Mouse (Mus musculus): ENCODE results near the gene Chmp6. TPM values are rescaled to one million over a fixed set of nuclear protein-coding genes. Genes with fewer than 3 reads are reported as not detected.

Chmp6 gene
- polyA plus RNA-seq, 1 experiment from 2014 or later, result 80.8 TPM

GRCm38 (mm10) chr11:119926762-119927161 is 13.5 kb downstream of the Chmp6 start:
- ATAC-seq (replicated peaks; ENCODE audit: low FRiP score, low TSS enrichment, low read depth) (no peak), DNase-seq (ENCODE audit: low spot score) (no peak)
- WGBS, result 35% methylated on average over 5 of the region's 5 CpGs
- Histone ChIP-seq H3K27me3 (replicated peaks; ENCODE audit: control insufficient read depth, insufficient read depth, low read length) (no peaks in the 10 kb centered on the region), H3K4me1 (replicated peaks; ENCODE audit: control insufficient read depth, insufficient read depth, low read length) (no peaks in the 10 kb centered on the region), H3K4me2 (ENCODE audit: low read length) (no peak overlapping the region), H3K4me3 (ENCODE audit: low read depth, low read length) (no peak overlapping the region), H3K9ac (ENCODE audit: low read length) (no peak overlapping the region), H3K9me3 (ENCODE audit: control insufficient read depth, low read length) (no peaks in the 10 kb centered on the region), H3K36me3 (ENCODE audit: control insufficient read depth, insufficient read depth, low read length) (no peaks in the 10 kb centered on the region), H3K27ac (ENCODE audit: low read depth) (no peak overlapping the region)

- ATAC-seq (replicated peaks; ENCODE audit: low FRiP score, low TSS enrichment, low read depth), result no peak
- Histone ChIP-seq H3K4me2 (ENCODE audit: low read length) (peak overlapping the region; percentile 33; the same call in 1 of the 2 replicates), H3K27me3 (replicated peaks; ENCODE audit: control insufficient read depth, insufficient read depth, low read length) (no peaks in the 10 kb centered on the region), H3K4me1 (replicated peaks; ENCODE audit: control insufficient read depth, insufficient read depth, low read length) (no peaks in the 10 kb centered on the region), H3K27ac (ENCODE audit: low read depth) (peak overlapping the region; percentile 17), H3K9ac (ENCODE audit: low read length) (no peak overlapping the region), H3K4me3 (ENCODE audit: low read depth, low read length) (0 out of 2 replicates have a peak overlapping the region, but pooled peaks have one; percentile 2), H3K9me3 (ENCODE audit: control insufficient read depth, low read length) (no peaks in the 10 kb centered on the region), H3K36me3 (ENCODE audit: control insufficient read depth, insufficient read depth, low read length) (no peaks in the 10 kb centered on the region)
- WGBS, result 51% methylated on average over 16 of the region's 16 CpGs
- DNase-seq (ENCODE audit: low spot score), result no peak
Observed at GRCm38 (mm10) chr11:119928023-119928681, 14.9 kb downstream of the Chmp6 start.

- ATAC-seq (replicated peaks; ENCODE audit: low FRiP score, low TSS enrichment, low read depth), result no peak
- H3K27me3 ChIP-seq (replicated peaks; ENCODE audit: control insufficient read depth, insufficient read depth, low read length), result no peaks in the 10 kb centered on the region
- WGBS, result 82% methylated on average over 6 of the region's 6 CpGs
- no peak overlapping the region for H3K27ac ChIP-seq (ENCODE audit: low read depth)
- no peak overlapping the region for H3K4me3 ChIP-seq (ENCODE audit: low read depth, low read length)
- H3K36me3 ChIP-seq (ENCODE audit: control insufficient read depth, insufficient read depth, low read length), result no peaks in the 10 kb centered on the region
- no peak overlapping the region for H3K9ac ChIP-seq (ENCODE audit: low read length)
- H3K4me2 ChIP-seq (ENCODE audit: low read length), result no peak overlapping the region
- H3K9me3 ChIP-seq (ENCODE audit: control insufficient read depth, low read length), result no peaks in the 10 kb centered on the region
- DNase-seq (ENCODE audit: low spot score), result no peak
- no peaks in the 10 kb centered on the region for H3K4me1 ChIP-seq (replicated peaks; ENCODE audit: control insufficient read depth, insufficient read depth, low read length)
Observed at GRCm38 (mm10) chr11:119929603-119930265, 16.5 kb downstream of the Chmp6 start.

GRCm38 (mm10) chr11:119931809-119932208 is 18.6 kb downstream of the Chmp6 start:
- no peak overlapping the region for H3K9ac ChIP-seq (ENCODE audit: low read length)
- ATAC-seq (replicated peaks; ENCODE audit: low FRiP score, low TSS enrichment, low read depth), result no peak
- no peaks in the 10 kb centered on the region for H3K36me3 ChIP-seq (ENCODE audit: control insufficient read depth, insufficient read depth, low read length)
- no peak overlapping the region for H3K4me3 ChIP-seq (ENCODE audit: low read depth, low read length)
- no peak overlapping the region for H3K27ac ChIP-seq (ENCODE audit: low read depth)
- WGBS, result 75% methylated on average over 10 of the region's 10 CpGs
- H3K27me3 ChIP-seq (replicated peaks; ENCODE audit: control insufficient read depth, insufficient read depth, low read length), result no peaks in the 10 kb centered on the region
- peaks cover 6% of the 10 kb centered on the region for H3K4me1 ChIP-seq (replicated peaks; ENCODE audit: control insufficient read depth, insufficient read depth, low read length)
- no peak for DNase-seq (ENCODE audit: low spot score)
- H3K9me3 ChIP-seq (ENCODE audit: control insufficient read depth, low read length), result no peaks in the 10 kb centered on the region
- H3K4me2 ChIP-seq (ENCODE audit: low read length), result no peak overlapping the region

- Histone ChIP-seq H3K4me2 (ENCODE audit: low read length) (no peak overlapping the region), H3K9ac (ENCODE audit: low read length) (no peak overlapping the region), H3K27ac (ENCODE audit: low read depth) (no peak overlapping the region), H3K4me3 (ENCODE audit: low read depth, low read length) (no peak overlapping the region), H3K9me3 (ENCODE audit: control insufficient read depth, low read length) (no peaks in the 10 kb centered on the region), H3K27me3 (replicated peaks; ENCODE audit: control insufficient read depth, insufficient read depth, low read length) (no peaks in the 10 kb centered on the region), H3K4me1 (replicated peaks; ENCODE audit: control insufficient read depth, insufficient read depth, low read length) (peaks cover 20% of the 10 kb centered on the region), H3K36me3 (ENCODE audit: control insufficient read depth, insufficient read depth, low read length) (no peaks in the 10 kb centered on the region)
- ATAC-seq (replicated peaks; ENCODE audit: low FRiP score, low TSS enrichment, low read depth), result no peak
- no peak for DNase-seq (ENCODE audit: low spot score)
- 68% methylated on average over 4 of the region's 4 CpGs for WGBS
Observed at GRCm38 (mm10) chr11:119933142-119933541, 19.9 kb downstream of the Chmp6 start.

GRCm38 (mm10) chr11:119933819-119934583 is 20.8 kb downstream of the Chmp6 start:
- ATAC-seq (replicated peaks; ENCODE audit: low FRiP score, low TSS enrichment, low read depth) (no peak), DNase-seq (ENCODE audit: low spot score) (no peak)
- H3K4me1 ChIP-seq (replicated peaks; ENCODE audit: control insufficient read depth, insufficient read depth, low read length), result peaks cover 28% of the 10 kb centered on the region
- no peak overlapping the region for H3K9ac ChIP-seq (ENCODE audit: low read length)
- 83% methylated on average over 8 of the region's 8 CpGs for WGBS
- H3K27ac ChIP-seq (ENCODE audit: low read depth), result no peak overlapping the region
- H3K9me3 ChIP-seq (ENCODE audit: control insufficient read depth, low read length), result no peaks in the 10 kb centered on the region
- H3K4me3 ChIP-seq (ENCODE audit: low read depth, low read length), result no peak overlapping the region
- no peaks in the 10 kb centered on the region for H3K27me3 ChIP-seq (replicated peaks; ENCODE audit: control insufficient read depth, insufficient read depth, low read length)
- H3K36me3 ChIP-seq (ENCODE audit: control insufficient read depth, insufficient read depth, low read length), result no peaks in the 10 kb centered on the region
- no peak overlapping the region for H3K4me2 ChIP-seq (ENCODE audit: low read length)

GRCm38 (mm10) chr11:119934773-119935172 is 21.5 kb downstream of the Chmp6 start:
- H3K9me3 ChIP-seq (ENCODE audit: control insufficient read depth, low read length), result no peaks in the 10 kb centered on the region
- DNase-seq (ENCODE audit: low spot score) (no peak), ATAC-seq (replicated peaks; ENCODE audit: low FRiP score, low TSS enrichment, low read depth) (no peak)
- no peak overlapping the region for H3K9ac ChIP-seq (ENCODE audit: low read length)
- 77% methylated on average over 8 of the region's 8 CpGs for WGBS
- no peak overlapping the region for H3K27ac ChIP-seq (ENCODE audit: low read depth)
- no peaks in the 10 kb centered on the region for H3K27me3 ChIP-seq (replicated peaks; ENCODE audit: control insufficient read depth, insufficient read depth, low read length)
- H3K4me1 ChIP-seq (replicated peaks; ENCODE audit: control insufficient read depth, insufficient read depth, low read length), result peaks cover 36% of the 10 kb centered on the region
- no peak overlapping the region for H3K4me2 ChIP-seq (ENCODE audit: low read length)
- H3K4me3 ChIP-seq (ENCODE audit: low read depth, low read length), result no peak overlapping the region
- no peaks in the 10 kb centered on the region for H3K36me3 ChIP-seq (ENCODE audit: control insufficient read depth, insufficient read depth, low read length)

- peaks cover 43% of the 10 kb centered on the region for H3K4me1 ChIP-seq (replicated peaks; ENCODE audit: control insufficient read depth, insufficient read depth, low read length)
- no peaks in the 10 kb centered on the region for H3K27me3 ChIP-seq (replicated peaks; ENCODE audit: control insufficient read depth, insufficient read depth, low read length)
- 29% methylated on average over 6 of the region's 6 CpGs for WGBS
- H3K9ac ChIP-seq (ENCODE audit: low read length), result no peak overlapping the region
- no peak overlapping the region for H3K4me2 ChIP-seq (ENCODE audit: low read length)
- ATAC-seq (replicated peaks; ENCODE audit: low FRiP score, low TSS enrichment, low read depth) (no peak), DNase-seq (ENCODE audit: low spot score) (peak; percentile 84)
- no peaks in the 10 kb centered on the region for H3K36me3 ChIP-seq (ENCODE audit: control insufficient read depth, insufficient read depth, low read length)
- H3K27ac ChIP-seq (ENCODE audit: low read depth), result no peak overlapping the region
- H3K4me3 ChIP-seq (ENCODE audit: low read depth, low read length), result no peak overlapping the region
- H3K9me3 ChIP-seq (ENCODE audit: control insufficient read depth, low read length), result no peaks in the 10 kb centered on the region
Observed at GRCm38 (mm10) chr11:119935457-119935856, 22.2 kb downstream of the Chmp6 start.

Measured in intestine, embryonic 14.5 days (tissue).